Mouse (Mus musculus): ENCODE results near the gene Atp5d.
"Not testable (repeated sequence)": the region's sequence is repeated elsewhere in the genome, so short reads cannot be mapped to it uniquely, and the experiment has no call there.

The Atp5d gene

DNA sequence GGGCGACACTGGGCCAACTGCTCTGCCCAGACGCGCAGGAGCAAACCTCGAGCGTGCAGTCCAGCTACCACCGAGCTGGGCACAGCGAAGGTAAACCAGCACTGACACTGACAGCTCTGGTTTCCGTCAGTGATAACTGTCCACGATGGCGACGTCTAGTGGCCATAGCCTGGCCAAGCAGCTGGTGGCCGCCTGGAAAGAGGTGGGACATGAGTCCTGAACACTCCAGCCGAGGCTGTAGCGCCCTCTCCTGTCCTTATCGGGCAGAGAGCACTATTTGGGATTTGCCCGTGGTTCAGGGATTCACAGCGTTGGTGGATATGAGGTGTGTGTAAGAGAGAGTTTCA is 26.5 kb downstream of the Atp5d start:
- ATAC-seq (ENCODE audit: low TSS enrichment), result peak; percentile 48

DNA sequence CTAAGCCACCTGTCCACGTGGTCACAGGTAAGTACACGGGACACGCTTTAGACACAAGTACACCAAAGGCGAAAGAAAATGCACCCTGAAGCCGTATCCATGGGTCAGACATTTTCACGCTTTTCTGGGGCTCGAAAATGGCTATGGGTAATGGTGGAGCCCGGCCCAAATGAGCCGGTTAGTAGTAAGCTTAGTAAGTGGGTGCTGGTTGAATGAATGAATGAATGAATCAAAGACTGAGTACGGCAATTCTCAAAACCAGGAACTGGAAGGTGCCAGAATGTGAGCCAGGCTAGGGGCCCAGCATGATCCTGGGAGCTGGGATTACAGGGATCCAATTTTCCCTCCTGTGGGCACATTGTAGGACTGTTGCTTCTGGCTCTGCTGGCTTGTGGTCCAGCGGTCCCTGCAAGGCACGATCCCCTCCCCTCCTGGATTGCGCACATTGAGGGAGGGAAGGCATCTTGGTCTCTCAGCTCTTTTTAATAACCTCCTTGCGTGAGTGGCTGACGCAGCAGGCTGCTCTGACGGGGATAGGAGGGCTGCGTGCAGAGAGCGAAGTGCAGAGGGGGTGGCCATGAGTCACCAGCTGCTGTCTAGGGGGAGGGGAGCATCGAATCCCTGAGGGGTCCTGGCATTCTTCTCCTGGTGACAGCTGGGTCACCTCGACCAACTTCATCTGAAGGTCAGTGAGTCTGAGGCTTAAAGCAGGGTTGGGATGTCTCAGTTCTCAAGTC is 27.1 kb downstream of the Atp5d start, which contains the start of gene Cirbp:
Gene Cirbp, plus strand, starts transcription at position 594 of the 737 bp plus-strand sequence.
- peak; percentile 17; the same call in 1 of the 2 replicates for ATAC-seq (ENCODE audit: low TSS enrichment)

DNA sequence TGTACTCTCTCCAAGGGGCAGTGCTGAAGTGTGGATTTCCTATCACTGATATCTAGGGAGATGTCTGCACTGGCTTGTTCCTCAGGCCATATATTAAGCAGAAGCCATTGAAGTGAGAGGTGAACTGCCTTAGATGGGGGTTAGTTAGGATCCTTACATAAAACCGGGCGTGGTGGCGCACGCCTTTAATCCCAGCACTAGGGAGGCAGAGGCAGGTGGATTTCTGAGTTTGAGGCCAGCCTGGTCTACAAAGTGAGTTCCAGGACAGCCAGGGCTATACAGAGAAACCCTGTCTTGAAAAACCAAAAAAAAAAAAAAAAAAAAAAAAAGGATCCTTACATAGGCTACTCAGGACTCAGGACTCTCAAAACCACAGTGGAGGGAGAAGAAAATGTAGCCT is 27.7 kb downstream of the Atp5d start:
- not testable (repeated sequence) for ATAC-seq (ENCODE audit: low TSS enrichment)

DNA sequence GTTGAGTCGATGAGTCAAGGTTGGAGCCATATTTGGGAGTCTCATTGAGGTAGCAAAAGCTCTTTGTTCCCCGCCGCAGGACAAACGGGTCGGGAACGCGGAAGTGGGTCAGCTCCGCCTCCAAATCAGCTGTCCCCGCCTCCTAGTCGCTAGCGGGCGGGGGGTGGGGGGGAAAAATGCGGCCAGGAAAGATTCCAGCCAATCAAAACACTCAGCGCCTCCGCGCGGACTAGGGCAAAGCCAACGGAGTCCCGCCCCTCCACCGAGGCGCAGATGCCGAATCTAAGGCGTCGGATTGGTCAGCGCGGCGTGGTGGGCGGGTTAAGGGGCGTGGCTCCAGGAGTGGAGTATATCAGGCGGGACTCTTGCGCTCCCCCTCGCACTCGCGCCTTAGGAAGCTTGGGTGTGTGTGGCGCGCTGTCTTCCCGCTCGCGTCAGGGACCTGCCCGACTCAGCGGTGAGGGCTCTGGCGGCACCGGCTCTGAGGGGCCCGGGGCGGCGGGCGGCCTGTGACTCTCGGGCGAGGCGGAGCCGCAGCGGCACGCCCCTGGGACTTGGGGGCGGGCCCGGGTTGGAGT is 29.1 kb downstream of the Atp5d start:
- peak; percentile 58 for ATAC-seq (ENCODE audit: low TSS enrichment)

DNA sequence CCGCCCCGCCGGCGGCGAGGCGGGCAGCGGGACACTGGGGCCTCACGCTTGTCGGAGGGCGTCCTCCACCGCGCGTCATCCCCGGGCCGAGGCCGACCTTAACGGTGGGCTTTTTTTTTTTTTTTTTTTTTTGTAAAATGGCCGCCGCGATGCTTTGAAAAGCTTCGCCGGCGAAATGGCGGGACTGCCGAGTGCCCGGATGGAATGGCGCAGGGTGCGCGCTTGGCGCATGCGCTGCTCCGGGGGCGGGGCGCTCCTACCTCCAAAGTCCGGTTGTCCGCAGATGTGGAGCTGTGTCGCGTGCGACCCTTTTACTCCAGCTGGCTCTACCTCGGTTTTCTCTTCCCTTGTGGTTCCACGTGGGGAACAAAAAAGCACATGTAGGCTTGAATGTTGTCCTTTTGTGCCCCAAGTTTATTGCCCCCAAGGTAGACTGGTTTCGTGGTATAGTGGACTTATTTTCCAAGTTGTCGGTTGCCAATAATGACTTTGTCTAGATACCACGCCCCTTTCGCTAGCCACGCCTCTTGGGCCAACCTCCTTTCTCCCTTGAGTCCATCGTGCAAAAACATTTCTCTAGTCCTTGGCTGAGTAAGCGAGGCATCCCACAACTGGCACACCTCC is 29.7 kb downstream of the Atp5d start:
- ATAC-seq (ENCODE audit: low TSS enrichment), result no peak

DNA sequence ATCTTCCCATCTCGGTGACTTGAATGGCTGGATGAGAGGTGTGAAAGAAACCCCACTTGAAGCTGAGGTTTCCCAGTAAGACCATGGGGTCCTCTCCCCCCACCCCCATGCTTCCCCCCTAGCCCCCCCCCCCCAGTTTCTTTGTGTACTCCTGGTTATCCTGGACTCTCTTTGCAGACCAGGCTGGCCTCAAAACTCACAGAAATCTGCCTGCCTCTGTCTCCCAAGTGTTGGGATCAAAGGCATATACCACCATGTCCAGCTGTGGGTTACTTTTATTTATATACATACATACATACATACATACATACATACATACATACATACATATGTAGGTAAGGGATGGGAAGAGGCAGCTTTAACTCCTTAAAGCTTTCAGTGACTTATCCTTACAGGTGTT is 30.6 kb downstream of the Atp5d start:
- ATAC-seq (ENCODE audit: low TSS enrichment), result no peak

DNA sequence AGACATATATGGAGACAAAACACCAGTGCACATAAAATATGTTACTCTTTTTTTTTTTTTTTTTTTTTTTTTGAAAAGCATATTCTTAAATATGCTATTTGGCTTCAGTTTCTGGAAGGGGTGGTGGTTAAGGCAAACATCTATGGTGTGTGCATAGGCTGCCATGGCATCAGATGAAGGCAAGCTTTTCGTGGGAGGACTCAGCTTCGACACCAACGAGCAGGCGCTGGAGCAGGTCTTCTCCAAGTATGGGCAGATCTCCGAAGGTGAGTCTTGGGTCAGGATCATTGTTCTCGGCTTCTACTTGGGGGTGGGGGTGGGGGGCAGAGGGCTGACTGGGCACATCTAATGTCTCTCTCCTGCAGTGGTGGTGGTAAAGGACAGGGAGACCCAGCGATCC is 31.2 kb downstream of the Atp5d start:
- no peak for ATAC-seq (ENCODE audit: low TSS enrichment)

DNA sequence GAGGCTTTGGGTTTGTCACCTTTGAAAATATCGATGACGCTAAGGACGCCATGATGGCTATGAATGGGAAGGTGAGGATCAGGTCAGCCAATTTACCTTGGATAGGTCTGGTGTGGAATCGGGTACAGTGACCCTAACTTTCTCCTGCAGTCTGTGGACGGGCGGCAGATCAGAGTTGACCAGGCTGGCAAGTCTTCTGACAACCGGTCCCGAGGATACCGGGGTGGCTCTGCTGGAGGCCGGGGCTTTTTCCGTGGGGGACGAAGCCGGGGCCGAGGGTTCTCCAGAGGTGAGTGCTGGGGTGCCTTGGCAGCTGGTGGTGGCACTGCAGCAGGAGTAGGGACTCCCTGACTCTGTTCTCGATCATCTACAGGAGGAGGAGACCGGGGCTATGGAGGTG is 31.6 kb downstream of the Atp5d start:
- no peak for ATAC-seq (ENCODE audit: low TSS enrichment)

DNA sequence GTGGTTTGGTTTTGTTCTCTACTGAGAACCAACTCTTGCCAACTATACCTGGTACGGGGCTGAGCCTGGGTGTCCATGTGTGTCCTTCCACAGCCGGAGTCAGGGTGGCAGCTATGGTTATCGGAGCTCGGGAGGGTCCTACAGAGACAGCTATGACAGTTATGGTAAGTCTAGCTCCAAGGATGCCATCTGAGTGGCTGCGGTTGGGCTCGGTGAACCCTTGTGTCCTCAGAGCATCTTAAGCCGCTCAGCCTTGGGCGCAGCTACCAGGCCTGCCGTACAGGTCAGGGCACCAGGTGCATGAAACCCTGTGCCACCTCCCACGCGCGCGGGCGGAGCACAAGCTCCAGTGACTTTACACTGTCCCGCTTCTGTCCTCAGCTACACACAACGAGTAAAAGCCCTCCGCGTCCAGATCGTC is 32.2 kb downstream of the Atp5d start:
- ATAC-seq (ENCODE audit: low TSS enrichment), result no peak

DNA sequence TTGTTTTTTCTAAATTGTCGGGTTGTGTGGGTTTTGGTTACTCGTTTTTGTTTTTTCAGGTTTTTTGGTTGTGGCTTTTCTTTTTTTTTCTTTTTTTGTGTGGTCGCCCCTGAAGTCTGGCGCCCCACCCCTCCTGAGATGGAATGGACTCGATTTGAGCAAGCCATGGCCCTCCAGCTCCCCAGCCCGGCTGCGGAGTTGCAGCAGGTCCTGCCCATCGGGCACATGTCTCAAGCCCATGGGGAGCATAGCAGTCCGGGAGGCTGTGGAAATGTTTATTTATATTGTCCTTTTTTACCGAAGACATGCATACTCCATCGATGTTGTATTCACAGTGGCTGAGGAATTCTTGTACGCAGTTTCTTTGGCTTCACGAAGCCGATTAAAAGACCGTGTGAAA is 32.8 kb downstream of the Atp5d start:
- ATAC-seq (ENCODE audit: low TSS enrichment), result no peak

DNA sequence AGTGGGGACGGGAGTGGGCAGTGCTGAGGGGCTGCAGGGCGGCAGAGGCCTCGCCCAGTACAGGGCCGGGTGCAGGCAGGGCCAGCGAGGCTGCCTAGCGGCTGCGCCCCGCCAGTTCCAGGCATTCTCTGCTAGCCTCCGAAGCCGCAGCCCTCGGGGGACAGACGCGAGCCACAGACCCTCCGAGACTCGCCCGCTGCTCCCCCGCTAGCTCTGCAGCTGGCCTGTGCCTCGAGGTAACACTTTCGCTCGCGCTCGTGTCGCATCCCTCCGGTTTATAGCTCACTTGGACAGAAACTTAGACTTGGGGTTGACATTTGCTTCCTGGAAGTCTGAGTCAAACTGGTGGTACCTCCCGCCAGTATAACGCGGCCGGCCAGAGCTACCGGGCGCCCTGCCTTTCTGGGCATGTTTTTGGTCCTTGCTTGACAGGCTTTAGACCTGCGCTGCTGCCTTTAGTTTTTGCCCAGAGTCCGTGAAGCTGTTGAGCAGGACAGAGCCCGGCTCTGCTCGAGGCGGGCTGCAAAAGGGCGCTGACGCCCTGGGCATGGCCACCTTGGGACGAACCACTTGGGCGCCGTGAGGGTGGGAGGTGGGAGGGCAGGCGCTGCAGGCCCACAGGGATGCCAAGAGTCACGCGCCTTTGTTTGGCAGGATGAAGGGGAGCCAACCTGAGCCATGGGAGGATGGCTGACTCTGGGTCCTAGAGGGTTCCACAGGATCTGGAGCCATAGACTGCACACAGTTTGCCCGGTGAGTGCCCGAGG is 33.5 kb downstream of the Atp5d start:
- ATAC-seq (ENCODE audit: low TSS enrichment), result no peak

DNA sequence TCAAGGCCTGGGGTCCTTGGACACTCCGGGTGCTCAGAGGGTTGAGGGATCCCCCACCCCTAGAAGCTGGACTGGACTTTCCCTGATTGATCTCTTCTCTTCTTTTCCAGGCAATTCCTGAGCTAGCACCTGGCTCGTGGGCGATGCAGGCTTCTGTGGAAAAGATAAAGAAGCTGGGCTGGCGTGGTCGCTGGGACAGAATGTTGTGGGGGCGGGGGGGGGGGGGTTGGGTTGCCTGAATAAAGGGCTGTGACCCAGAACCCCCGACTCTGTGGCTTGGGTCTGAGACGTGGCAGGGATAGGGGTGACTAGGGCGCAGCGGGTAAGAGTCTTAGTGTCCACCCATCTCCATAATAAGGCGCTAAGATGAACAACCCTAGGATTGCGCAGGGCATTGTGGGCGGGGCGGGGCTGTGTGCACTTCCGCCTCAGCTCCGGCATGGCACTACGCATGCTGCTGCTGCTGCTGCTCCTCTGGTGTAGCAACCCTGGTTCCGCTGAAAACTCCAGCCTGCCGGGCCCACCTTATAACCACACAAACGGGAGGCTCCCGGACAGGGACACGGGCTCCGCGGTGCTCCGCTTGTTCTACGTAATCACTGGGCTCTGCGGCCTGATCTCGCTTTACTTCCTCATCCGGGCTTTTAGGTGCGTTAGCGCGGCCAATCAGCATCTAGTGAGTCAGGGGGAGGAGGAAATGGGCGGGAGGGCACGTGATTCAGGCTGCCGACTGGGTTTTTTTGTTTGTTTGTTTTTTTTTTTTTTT is 34.3 kb downstream of the Atp5d start, which contains the start of gene 1600002K03Rik:
Gene 1600002K03Rik, plus strand, starts transcription at position 418 of the 766 bp plus-strand sequence.
- ATAC-seq (ENCODE audit: low TSS enrichment), result peak; percentile 68

DNA sequence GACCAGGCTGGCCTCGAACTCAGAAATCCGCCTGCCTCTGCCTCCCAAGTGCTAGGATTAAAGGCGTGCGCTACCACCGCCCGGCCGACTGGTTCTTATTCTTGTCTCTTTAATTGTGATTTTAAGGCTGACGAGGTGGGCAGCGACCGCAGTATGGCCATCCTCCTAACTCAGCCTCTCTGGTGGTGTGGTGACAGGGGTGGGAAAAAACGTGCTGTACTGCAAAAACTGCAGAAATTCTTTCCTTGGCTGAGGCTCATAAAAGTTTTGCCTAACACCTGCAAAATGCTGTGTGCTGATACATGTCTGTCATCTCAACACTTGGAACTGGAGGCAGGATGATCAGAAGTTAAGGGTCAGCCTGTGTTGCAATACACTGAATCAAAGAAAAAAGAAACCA is 34.9 kb downstream of the Atp5d start:
- no peak for ATAC-seq (ENCODE audit: low TSS enrichment)

DNA sequence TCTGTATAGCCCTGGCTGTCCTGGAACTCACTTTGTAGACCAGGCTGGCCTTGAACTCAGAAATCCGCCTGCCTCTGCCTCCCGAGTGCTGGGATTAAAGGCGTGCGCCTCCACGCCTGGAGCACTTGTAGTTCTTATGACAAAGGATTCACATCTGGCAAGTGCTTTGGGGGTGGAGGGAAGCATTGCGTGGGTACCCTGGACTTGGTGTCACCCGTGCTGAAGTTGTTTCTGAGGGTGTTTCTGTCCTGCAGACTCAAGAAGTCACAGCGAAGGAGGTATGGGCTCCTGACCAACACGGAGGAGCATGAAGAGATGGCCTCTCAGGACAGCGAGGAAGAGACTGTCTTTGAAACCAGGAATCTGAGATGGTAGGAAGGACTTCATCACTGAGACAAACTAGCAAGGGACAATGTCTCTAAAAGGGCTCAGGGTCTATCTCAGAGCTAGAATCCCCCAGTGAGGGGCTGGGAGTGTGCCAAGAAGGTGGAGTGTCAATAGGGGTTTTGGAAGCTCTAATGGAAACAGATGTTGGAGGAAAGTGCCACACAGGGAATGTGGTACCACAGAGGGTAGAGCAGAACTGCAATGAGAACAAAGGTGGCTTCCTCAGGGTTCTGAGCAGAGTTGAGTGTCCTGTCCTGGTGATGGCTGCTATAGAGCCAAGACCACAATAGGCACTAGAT is 35.7 kb downstream of the Atp5d start:
- ATAC-seq (ENCODE audit: low TSS enrichment), result no peak

DNA sequence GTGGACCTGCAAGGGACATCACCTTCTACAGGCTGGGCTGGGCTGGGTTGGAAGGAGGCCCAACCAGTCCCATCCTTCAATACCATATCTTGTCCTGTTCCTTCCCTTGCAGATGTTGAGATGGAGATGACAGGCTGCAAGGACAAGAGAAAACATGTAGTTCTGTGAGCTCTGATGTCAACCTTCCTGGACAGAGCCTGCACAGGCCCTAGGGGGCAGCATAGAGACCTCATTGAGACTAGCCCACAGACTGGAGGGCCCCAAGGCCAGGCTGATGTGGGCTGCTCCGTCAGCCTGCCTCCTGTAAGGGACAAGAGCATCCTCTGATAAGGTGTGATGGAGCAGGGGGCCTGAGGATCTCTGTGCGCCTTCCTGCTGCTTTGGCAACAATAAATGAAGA is 36.3 kb downstream of the Atp5d start:
- ATAC-seq (ENCODE audit: low TSS enrichment), result no peak

DNA sequence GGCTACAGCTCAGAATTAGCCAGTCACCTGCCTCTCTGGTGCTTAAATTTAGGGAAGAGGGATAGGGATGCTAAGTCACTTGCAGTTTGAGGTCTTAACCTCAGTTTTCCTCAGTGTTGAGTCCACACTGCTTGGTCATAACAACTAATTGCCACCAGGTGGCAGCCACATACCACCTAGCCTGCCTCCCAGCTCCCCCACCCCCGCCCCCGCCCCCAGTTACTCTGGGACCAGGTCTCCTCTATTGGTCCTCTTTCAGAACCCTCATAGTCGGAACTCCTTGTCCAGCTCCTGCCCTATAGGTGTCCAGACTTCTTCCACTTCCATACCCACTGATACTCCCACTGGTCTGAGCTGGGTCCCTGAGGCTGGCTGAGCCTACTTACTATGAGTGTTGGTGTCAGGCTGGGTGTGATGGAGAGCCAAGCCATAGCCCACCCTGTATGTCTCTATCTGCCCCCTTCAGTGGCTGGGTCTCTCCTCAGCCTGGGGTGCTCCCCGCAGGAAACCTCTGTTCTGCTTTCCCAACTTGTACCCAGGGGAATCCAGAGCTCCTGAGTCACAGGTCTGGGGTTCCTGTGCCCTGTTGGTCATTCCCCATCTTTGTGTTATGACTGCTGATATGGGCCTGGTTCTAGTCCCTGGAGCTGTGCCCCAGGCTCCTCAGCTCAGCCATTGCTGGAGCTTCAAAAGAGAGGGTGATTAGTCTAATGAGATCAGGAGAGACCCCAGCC is 37.3 kb downstream of the Atp5d start:
- ATAC-seq (ENCODE audit: low TSS enrichment), result no peak

DNA sequence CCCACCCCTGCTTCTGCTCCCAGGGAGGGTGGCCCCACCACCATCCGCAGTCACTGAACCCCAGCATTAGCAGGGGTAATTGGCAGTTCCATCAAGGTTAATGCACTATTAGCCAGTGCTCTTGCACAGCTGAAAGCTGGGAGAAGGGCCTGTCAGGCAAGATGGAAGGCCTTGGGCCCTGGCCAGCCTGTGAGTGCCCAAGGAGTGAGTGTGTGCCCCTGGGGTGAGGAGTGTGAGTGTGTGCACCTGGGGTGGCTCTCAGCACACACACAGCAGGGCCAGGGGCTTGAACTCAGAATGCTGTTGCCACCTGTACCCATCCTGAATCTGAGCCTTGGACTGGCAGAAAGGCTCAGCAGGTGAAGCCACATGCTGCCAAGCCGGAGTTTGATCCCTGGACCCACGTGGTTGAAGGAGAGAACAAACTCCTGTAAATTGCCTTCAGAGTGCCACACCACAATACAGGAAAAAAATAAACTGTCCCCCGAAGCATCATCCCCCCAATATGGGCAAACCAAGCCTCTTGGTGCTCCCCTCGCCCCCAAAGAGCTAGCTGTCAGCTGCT is 37.9 kb downstream of the Atp5d start:
- no peak for ATAC-seq (ENCODE audit: low TSS enrichment)

DNA sequence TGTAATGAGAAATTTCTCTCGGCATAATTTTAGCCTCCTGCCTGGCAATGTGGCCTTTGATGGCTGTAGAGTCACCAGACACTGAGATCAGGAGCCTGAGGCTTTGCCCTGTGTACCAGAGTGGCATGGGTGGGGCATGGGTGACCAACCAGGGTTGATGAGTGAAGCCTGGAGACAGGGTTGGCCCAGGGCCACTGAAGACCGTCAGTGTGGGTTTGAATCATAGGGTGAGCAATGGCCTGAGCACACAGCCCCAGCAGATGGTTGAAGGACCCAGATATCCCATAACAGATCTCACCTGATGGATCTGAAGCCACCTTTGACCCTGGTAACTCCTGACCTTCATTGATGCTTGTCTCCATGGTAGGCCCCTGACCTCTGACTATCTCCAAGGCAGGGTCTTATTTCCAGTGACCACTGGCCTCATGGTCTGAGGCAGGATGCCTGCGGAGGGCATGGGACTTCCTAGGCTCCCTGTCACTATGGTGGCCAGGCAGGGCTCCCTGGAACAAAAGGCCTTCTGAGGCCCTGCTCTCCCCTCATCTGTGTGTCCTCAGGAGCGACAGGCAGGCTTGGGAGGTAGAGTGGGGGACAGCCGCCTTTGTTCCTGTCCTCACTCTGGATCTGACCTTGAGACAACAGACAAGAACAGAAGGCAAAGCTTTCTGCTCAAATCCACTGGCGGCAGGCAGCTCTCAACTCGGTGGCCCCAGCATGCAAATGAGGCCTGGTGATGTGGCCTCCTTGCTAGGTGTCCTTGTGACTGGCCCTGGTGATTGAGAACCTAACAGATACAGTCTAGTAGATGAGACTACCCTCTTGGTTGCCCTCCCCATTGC is 39.2 kb downstream of the Atp5d start:
- no peak for ATAC-seq (ENCODE audit: low TSS enrichment)

Data from frontal cortex, adult (tissue).